ENCODE assay signal across 26 mouse cellular contexts in genomic region chr13:93906552-93907245, GRCm38 (mm10).
DNase-seq lines count a peak whose midpoint lies in the region; ATAC-seq lines count a peak whose summit lies in the region.
"Had no signal": no experiment of that assay in that cellular context is flagged by ENCODE, and none has a peak within 500 bp of the region (broad histone marks: within the 10 kb centered on the region; RNA-seq: fewer than 3 reads in every experiment).

No protein-coding gene starts in this region.

- H3K4me2 ChIP-seq in heart, embryonic 11.5 days = no peak overlapping the region
- H3K4me2 ChIP-seq: forebrain, embryonic 12.5 days; forebrain, embryonic 15.5 days; hindbrain, embryonic 13.5 days had no signal

- 76% methylated on average over 10 of the region's 10 CpGs for WGBS in heart, embryonic 11.5 days (ENCODE audit: insufficient replicate concordance)

- H3K9me3 ChIP-seq in heart, embryonic 11.5 days (replicated peaks; ENCODE audit: control insufficient read depth, low read length) = no peaks in the 10 kb centered on the region
- H3K9me3 ChIP-seq: forebrain, embryonic 12.5 days; forebrain, embryonic 15.5 days; hindbrain, embryonic 10.5 days; hindbrain, embryonic 13.5 days had no signal

- no peak overlapping the region for H3K4me3 ChIP-seq in heart, embryonic 11.5 days (ENCODE audit: low read depth, low read length)
- H3K4me3 ChIP-seq: forebrain, embryonic 12.5 days; forebrain, embryonic 15.5 days; hindbrain, embryonic 10.5 days; hindbrain, embryonic 13.5 days had no signal

- peak; percentile 65 for DNase-seq in heart, adult 11 months
- DNase-seq in testis, postnatal 10 days (ENCODE audit: low spot score) = peak; percentile 18
- DNase-seq in testis, postnatal 14 days (ENCODE audit: low spot score) = no peak
- DNase-seq in ZHBTc4 (ENCODE audit: low read depth, low spot score) = peak; percentile 71
- no peak for DNase-seq in Muller cell, postnatal 12 days (ENCODE audit: inconsistent ontology term)
- DNase-seq: adrenal gland, adult 8-10 months; adrenal gland, postnatal 25 days; B cell, adult 2 months; cerebellum, adult 18-20 months; cerebellum, adult 9-10 months; cerebellum, postnatal 14 days; gastrocnemius, postnatal 14 days; heart, adult 18-20 months; heart, postnatal 36 days; kidney, adult 2 months had no signal

- H3K27ac ChIP-seq in heart, embryonic 11.5 days (ENCODE audit: low read depth, low read length) = no peak overlapping the region
- H3K27ac ChIP-seq: forebrain, embryonic 12.5 days; forebrain, embryonic 15.5 days; hindbrain, embryonic 10.5 days; hindbrain, embryonic 13.5 days had no signal

- H3K9ac ChIP-seq in heart, embryonic 11.5 days (ENCODE audit: low read depth, low read length) = no peak overlapping the region
- H3K9ac ChIP-seq: forebrain, embryonic 12.5 days; forebrain, embryonic 15.5 days; hindbrain, embryonic 13.5 days had no signal

- no peaks in the 10 kb centered on the region for H3K36me3 ChIP-seq in heart, embryonic 11.5 days (ENCODE audit: control insufficient read depth, insufficient read depth, low read length)
- H3K36me3 ChIP-seq: forebrain, embryonic 12.5 days; forebrain, embryonic 15.5 days; hindbrain, embryonic 10.5 days; hindbrain, embryonic 13.5 days had no signal

- no peaks in the 10 kb centered on the region for H3K27me3 ChIP-seq in heart, embryonic 11.5 days (ENCODE audit: control insufficient read depth, insufficient read depth, low read length)
- H3K27me3 ChIP-seq: CH12.LX; forebrain, embryonic 12.5 days; forebrain, embryonic 15.5 days; hindbrain, embryonic 13.5 days; Patski had no signal

- peaks cover 8% of the 10 kb centered on the region; the same call in 1 of the 2 replicates for H3K4me1 ChIP-seq in heart, embryonic 11.5 days (ENCODE audit: control insufficient read depth, insufficient read depth, low read length)
- H3K4me1 ChIP-seq: forebrain, embryonic 12.5 days; forebrain, embryonic 15.5 days had no signal

- no peak for ATAC-seq in heart, embryonic 11.5 days (replicated peaks; ENCODE audit: insufficient number of reproducible peaks, low FRiP score, low TSS enrichment)
- ATAC-seq in megakaryocyte-erythroid progenitor cell, adult 5-6 weeks (replicated peaks; ENCODE audit: low FRiP score, low TSS enrichment, poor library complexity, severe bottlenecking) = no peak
- ATAC-seq: activated CD4-positive, CD25-positive, alpha-beta regulatory T cell, adult 4 months; forebrain, embryonic 15.5 days; hindbrain, embryonic 16.5 days; intestine, postnatal 0 days; Patski had no signal

Comparison
In these comparisons a context has a peak if more than half of its experiments do, and no peak if none do; other contexts are left out.
1. DNase-seq: peak in heart, adult 11 months (single experiment), testis, postnatal 10 days (single experiment) and ZHBTc4 (single experiment); none in testis, postnatal 14 days (single experiment) and Muller cell, postnatal 12 days (single experiment).